Mouse (Mus musculus): ENCODE measurements around the gene Olfr492. TPM values are rescaled to one million over a fixed set of nuclear protein-coding genes. Genes with fewer than 3 reads are reported as not detected.

Gene Olfr492
- not detected for total RNA-seq (2021)
- long read RNA-seq, experiment 1, result 0 reads
- long read RNA-seq, experiment 2, result 0 reads

DNA sequence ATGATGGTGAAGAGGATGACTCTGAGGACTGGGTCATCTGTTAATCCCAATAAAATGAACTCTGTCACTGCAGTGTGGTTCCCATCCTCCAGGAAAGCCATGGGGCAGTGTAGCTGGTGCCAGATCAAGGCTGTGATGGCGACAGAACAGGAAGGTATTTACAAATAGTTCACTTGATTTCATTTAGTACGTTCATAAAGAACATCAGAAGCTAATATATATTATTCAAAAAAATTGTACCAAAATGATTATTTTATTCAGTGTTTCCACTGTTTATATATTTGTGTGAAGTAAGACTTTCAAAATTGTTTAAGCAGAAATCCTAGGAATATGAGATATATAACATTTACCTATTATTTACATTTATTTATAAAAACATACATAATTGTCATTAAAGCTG is at the start of gene Olfr492:
TSS of gene Olfr492 (minus strand) at position 101 of the 400 bp plus-strand sequence.
- intact Hi-C loops (cut with DNase I), result no loop called here
- no peak for DNase-seq

DNA sequence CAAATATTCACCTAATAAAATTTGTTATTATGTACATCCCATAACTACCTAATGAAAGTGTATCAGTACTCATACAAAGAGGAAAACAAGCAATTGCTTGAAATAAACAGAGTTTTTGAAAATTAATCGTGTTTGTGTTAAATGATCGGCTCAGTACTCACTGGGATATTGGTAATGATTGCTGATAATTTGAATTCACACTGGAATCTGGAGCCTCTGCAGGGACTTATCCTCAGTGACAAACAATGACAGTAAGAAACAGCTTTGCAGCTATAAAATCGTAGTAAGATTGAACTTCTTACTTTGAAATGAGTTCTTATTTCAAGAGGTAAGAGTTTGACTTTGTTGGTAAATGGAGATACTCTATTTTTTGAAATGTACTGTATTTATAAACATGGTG is 41.6 kb upstream of the Olfr492 start, which contains the start of gene Olfr494:
TSS of gene Olfr494 (plus strand) at position 301 of the 400 bp plus-strand sequence.
- no peak for DNase-seq
- intact Hi-C loops (cut with DNase I), result no loop called here

DNA sequence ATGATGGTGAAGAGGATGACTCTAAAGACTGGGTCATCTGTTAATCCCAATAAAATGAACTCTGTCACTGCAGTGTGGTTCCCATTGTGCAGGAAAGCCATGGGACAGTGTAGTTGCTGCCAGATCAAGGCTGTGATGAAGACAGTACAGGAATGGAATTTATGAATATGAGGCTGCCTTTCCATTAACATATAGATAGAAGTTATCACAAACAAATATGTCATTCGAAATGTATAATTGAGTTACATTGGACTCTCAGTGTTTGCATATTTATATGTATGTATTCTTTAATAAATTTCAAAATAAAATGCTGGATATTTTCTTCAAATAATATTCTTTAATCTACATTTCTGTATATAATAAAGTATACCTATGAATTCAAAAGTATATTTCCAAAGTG is 23.4 kb upstream of the Olfr492 start, which contains the start of gene Olfr493:
TSS of gene Olfr493 (minus strand) at position 101 of the 400 bp plus-strand sequence.
- intact Hi-C loops (cut with DNase I), result no loop called here
- no peak for DNase-seq

DNA sequence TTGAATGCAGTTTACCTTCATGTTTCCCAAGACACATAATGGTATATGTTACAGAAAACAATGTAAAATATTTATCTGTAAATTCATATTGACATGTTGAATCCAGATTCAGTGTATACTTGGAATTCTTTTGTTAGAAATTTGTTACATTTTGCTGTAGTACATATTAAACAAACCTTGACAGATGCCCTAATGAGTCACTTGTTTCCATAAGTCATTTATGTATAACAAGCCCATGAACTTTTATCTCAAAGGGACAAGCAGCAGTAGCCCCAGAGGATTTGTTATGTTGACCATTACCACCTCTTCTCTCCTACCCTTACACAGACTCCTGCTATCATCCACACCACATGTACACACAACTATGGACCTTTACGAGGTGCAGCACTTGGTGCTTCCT is 10.3 kb downstream of the Olfr492 start, which contains the start of gene Olfr491:
TSS of gene Olfr491 (plus strand) at position 301 of the 400 bp plus-strand sequence.
- no peak for DNase-seq
- intact Hi-C loops (cut with DNase I), result no loop called here

DNA sequence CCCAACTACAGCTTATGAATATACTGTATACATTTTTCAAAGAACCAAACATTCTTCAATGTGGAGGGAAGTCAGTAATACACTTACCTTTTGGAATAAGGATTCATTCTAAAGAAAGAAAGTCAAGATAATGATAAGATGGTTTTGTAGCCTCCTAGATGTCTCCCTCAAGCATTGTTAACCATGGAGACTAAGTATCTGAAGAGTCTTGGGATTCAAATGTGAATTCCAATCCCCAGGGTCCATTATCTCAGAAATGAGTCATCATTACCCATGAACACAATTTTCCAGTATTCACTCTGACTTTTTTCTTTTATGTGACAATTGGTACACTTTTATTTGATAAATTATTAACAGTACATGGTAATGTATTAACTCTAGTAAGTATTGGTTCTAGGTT is 34.6 kb downstream of the Olfr492 start, which contains the start of gene Olfr490:
TSS of gene Olfr490 (minus strand) at position 101 of the 400 bp plus-strand sequence.
- no peak for DNase-seq
- intact Hi-C loops (cut with DNase I), result no loop called here

Other genes with a start within 250 kb of the Olfr492 start
- not detected for gene Olfr481, start 243.8 kb downstream of the Olfr492 start, total RNA-seq (2021)
- under 1 TPM; 0.32 to 0.64 TPM for gene Olfr482, start 226.1 kb downstream of the Olfr492 start, total RNA-seq (2021)
- not detected for gene Olfr483, start 222.8 kb downstream of the Olfr492 start, total RNA-seq (2021)
- gene Olfr484, start 196.2 kb downstream of the Olfr492 start, total RNA-seq (2021), result not detected
- not detected for gene Olfr485, start 163.8 kb downstream of the Olfr492 start, total RNA-seq (2021)
- not detected for gene Olfr486, start 150.9 kb downstream of the Olfr492 start, total RNA-seq (2021)
- not detected for gene Olfr487, start 109.0 kb downstream of the Olfr492 start, total RNA-seq (2021)
- not detected for gene Olfr488, start 65.3 kb downstream of the Olfr492 start, total RNA-seq (2021)
- gene Olfr490, start 34.7 kb downstream of the Olfr492 start, total RNA-seq (2021), result not detected
- gene Olfr491, start 10.2 kb downstream of the Olfr492 start, total RNA-seq (2021), result not detected
- gene Olfr493, start 23.3 kb upstream of the Olfr492 start, total RNA-seq (2021), result not detected
- gene Olfr494, start 41.7 kb upstream of the Olfr492 start, total RNA-seq (2021), result not detected
- not detected for gene Olfr495, start 69.5 kb upstream of the Olfr492 start, total RNA-seq (2021)
- not detected for gene Olfr497, start 96.7 kb upstream of the Olfr492 start, total RNA-seq (2021)
- gene Olfr498, start 141.7 kb upstream of the Olfr492 start, total RNA-seq (2021), result not detected
- gene Olfr502, start 201.4 kb upstream of the Olfr492 start, total RNA-seq (2021), result not detected
- not detected for gene Olfr503, start 220.9 kb upstream of the Olfr492 start, total RNA-seq (2021)
- gene Olfr504, start 242.1 kb upstream of the Olfr492 start, total RNA-seq (2021), result not detected

Data from gastrocnemius, postnatal 36 days (tissue).